Mouse (Mus musculus) layer of hippocampus, postnatal 14 days (tissue): ENCODE results near the gene Gm10491. TPM values are rescaled to one million over a fixed set of nuclear protein-coding genes. Genes with fewer than 3 reads are reported as not detected.
"Not testable (repeated sequence)": the region's sequence is repeated elsewhere in the genome, so short reads cannot be mapped to it uniquely, and the experiment has no call there.

Experiments used
- DNase-seq, 2 experiments: peaks; one replicate each; pipeline ENCODE4 v3.0.0; 2021 to 2022; ENCODE audit warnings: low spot score in 2 of 2, mixed read lengths in 1 of 2
- long read RNA-seq, 2 experiments: library from polyadenylated mRNA; stranded (forward); transcript quantifications; one replicate each; pipeline ENCODE4 v2.0.0; 2021
- total RNA-seq, 2 experiments: library from RNA; stranded (reverse); gene quantifications; 2 replicates each; pipeline ENCODE4 v1.2.3; 2021

Gene Gm10491
- total RNA-seq = not detected
- long read RNA-seq, experiment 1 = 0 reads
- long read RNA-seq, experiment 2 = 0 reads

GRCm38 (mm10) chrX:7907735-7908134 lies at the start of gene Gm10491:
TSS of gene Gm10491 (minus strand) at chrX:7907835.
- DNase-seq = no peak

- no peak for DNase-seq
Observed at GRCm38 (mm10) chrX:7950091-7950490, 42.5 kb upstream of the Gm10491 start.

- peak; percentile 88 to 95 for DNase-seq
Observed at GRCm38 (mm10) chrX:7947900-7948492, 40.4 kb upstream of the Gm10491 start.

- DNase-seq = no peak
Observed at GRCm38 (mm10) chrX:7947108-7947899, 39.7 kb upstream of the Gm10491 start, which contains the start of gene Hdac6. TSS of gene Hdac6 (minus strand) at chrX:7947889.

GRCm38 (mm10) chrX:7945618-7946017 lies 38.0 kb upstream of the Gm10491 start:
- no peak for DNase-seq

- DNase-seq = no peak
Observed at GRCm38 (mm10) chrX:7937667-7938066, 30.0 kb upstream of the Gm10491 start.

GRCm38 (mm10) chrX:7936874-7937273 lies 29.2 kb upstream of the Gm10491 start:
- DNase-seq = no peak

- no peak for DNase-seq
Observed at GRCm38 (mm10) chrX:7928270-7928790, 20.7 kb upstream of the Gm10491 start, which contains the start of gene Eras. TSS of gene Eras (minus strand) at chrX:7928607.

GRCm38 (mm10) chrX:7927116-7927515 lies 19.5 kb upstream of the Gm10491 start:
- DNase-seq = no peak

- DNase-seq = no peak
Observed at GRCm38 (mm10) chrX:7926266-7926665, 18.6 kb upstream of the Gm10491 start.

GRCm38 (mm10) chrX:7922032-7922431 lies 14.4 kb upstream of the Gm10491 start:
- no peak for DNase-seq

GRCm38 (mm10) chrX:7919601-7920383 lies 12.2 kb upstream of the Gm10491 start, which contains the start of gene Pcsk1n:
TSS of gene Pcsk1n (plus strand) at chrX:7919822.
- peak; percentile 54 to 59 for DNase-seq

- DNase-seq = not testable (repeated sequence)
Observed at GRCm38 (mm10) chrX:7917960-7918359, 10.3 kb upstream of the Gm10491 start.

- DNase-seq = not testable (repeated sequence)
Observed at GRCm38 (mm10) chrX:7915669-7916068, 8.0 kb upstream of the Gm10491 start.

- no peak for DNase-seq
Observed at GRCm38 (mm10) chrX:7910473-7910872, 2.8 kb upstream of the Gm10491 start.

GRCm38 (mm10) chrX:7909242-7909641 lies 1.6 kb upstream of the Gm10491 start, which contains the start of gene Gm10490:
TSS of gene Gm10490 (plus strand) at chrX:7909542.
- DNase-seq = not testable (repeated sequence)

- DNase-seq = no peak
Observed at GRCm38 (mm10) chrX:7904441-7904840, 3.2 kb downstream of the Gm10491 start.

- peak; percentile 83 to 91 for DNase-seq
Observed at GRCm38 (mm10) chrX:7898880-7899874, 8.5 kb downstream of the Gm10491 start, which contains the start of the genes Pqbp1 and Timm17b. TSS of gene Pqbp1 (minus strand) at chrX:7899269. TSS of gene Timm17b (plus strand) at chrX:7899357.

GRCm38 (mm10) chrX:7898211-7898610 lies 9.4 kb downstream of the Gm10491 start:
- DNase-seq = no peak
